Mouse (Mus musculus) urinary bladder, postnatal 0 days (tissue): ENCODE measurements around the gene Akr1a1. TPM values are rescaled to one million over a fixed set of nuclear protein-coding genes. Genes with fewer than 3 reads are reported as not detected.

Source experiments
- polyA plus RNA-seq: library from polyadenylated mRNA; unstranded; fragments of >200 nt; fragmentation: Nextera tagmentation; extraction: Ambion mirVana; gene quantifications from 2 replicates; pipeline ENCODE4 v1.2.1, GENCODE M21; 2015

Gene Akr1a1
- 615 and 631 TPM in 2 replicates for polyA plus RNA-seq

DNA sequence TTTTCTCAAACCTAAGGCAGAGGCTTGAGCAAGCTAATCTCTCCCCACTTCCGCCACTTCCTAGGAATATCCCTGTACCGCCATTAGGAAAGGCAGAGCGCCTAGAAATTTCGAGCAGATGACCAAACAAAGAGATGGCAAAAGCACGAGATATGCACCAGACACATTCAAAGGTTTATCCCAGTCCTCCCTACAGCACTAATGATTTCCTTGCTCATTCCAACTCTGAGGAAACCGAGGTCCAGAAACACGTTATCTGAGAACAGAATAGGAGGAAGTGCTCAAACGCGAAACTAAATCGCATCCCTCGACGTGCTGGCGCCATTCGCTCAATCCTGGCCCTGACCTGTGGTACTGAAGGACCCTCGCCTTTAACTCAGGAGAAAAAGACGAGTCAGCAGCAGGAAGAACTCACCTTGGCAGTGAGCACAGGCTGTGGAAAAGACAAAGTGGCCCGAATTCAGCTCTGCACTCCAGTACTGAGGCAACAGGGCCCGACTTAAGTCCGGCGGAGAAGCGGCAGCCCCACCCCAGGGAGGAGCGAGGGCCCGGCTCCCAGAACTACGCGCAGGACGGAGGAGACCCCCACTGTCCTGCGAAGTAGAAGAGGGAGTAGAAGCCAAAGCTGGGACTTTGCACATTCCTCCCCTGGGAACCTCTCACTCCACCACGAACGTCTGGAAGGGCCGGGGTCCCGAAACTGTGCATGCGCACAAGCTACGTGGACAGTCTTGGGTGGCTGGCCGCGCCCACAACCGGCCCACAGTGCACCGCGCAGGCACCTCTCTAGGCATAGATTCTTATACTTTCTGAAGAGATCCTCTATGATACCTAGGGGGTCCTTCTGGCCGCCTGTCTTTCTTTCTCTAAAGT, at the start of gene Akr1a1:
TSS of gene Akr1a1 (minus strand) at position 757 of the 873 bp plus-strand sequence.

DNA sequence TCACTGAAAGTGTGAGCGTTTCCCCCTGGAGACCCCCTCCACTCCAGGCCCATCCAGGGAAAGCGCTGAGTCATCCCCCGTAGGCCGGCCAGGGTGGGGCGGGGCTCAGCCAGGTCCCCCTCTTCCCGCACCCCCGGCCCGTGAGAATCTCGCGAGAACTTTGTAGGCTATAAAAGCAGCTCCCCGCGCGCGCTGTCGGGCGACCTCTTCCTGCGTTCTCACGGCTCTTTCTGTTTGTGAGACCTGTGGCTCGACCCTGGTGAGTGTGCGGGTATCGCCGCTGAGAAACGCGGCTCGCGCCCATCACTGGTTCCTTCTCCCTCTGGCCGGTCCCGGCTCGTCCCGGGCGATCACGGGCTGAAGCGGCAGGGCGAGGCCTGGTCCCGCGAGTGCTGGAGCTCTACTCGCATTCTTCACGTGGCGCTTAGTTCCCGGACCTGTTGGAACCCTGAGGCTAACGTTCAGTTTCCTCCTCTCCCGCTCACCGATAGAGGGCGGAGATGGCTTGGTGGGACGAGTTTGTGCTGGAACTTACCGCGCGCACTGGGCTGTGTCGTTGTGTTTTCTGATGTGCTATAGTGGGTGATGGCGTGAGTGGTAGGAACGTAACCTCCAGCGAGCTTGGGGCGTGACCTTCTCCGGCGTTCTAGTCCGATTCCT, 34.1 kb upstream of the Akr1a1 start, which contains the start of gene Prdx1:
TSS of gene Prdx1 (plus strand) at position 143 of the 660 bp plus-strand sequence.

DNA sequence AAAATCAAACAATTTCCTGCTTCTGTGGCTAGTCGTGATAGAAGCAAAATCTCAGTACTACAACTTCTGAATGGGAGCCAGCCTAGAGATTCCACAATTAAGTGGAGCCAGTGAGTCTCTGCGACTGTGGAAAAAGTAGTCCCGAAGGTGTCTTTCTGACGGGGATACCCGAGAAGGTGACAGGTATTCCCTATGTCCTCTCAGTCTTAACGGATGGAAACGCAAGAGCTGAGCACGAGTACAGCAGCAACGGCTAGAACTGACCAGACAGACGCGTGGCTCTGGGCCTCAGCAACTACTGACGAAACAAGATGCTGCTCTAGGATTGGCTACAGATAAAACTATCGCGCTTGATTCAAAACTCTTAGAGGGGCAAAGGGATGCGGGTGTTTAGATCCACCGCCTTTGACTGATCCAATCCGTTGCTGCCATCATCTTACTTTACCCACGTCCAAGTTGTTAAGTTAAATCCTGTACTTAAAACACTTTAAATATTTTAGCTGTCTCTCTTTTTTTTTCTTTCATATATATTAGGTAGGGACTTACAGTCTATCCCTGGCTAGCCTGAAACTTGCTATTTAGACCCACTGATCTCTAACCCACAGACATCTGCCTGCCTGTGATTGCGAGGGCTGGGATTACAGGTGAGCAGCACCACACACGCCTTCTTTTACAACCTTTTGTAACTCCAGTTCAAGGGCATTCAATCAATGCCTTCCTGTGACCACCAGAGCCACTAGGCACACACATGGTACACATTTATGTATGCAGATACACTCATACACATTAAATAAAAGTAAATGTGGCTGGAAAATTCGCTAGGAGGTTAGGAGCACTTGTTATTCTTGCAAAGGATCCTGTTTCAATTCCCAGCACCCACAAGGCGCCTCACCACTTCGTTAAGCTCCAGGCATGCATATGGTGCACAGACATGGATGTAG, 23.5 kb downstream of the Akr1a1 start, which contains the start of gene Nasp:
TSS of gene Nasp (minus strand) at position 220 of the 941 bp plus-strand sequence.

DNA sequence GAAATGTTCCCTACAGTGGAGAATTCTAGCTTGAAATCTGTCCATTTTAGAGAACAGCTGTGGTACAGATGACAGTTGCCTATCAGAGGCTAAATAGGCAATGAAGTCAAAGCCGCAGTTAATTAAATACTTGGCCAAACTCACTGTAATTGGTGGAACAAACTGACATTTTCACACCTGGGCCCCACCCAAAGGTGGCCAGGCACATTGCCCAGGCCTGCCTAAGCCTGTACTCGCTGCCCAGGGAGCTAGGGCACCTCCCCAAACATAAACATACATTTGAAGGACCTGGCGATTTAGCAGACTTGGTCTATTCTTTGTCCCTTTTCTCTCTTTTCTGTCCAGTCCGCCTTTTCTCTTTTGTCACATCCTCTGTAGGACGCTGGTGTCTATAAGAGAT, 55.1 kb downstream of the Akr1a1 start, which contains the start of gene Ccdc17:
TSS of gene Ccdc17 (plus strand) at position 276 of the 400 bp plus-strand sequence.

Other genes with a start within 250 kb of the Akr1a1 start
- 9.2 and 9.4 TPM in 2 replicates for gene Mast2, start 187.5 kb downstream of the Akr1a1 start, polyA plus RNA-seq
- 8.6 and 10.6 TPM in 2 replicates for gene Ipp, start 144.1 kb downstream of the Akr1a1 start, polyA plus RNA-seq
- gene Tmem69, start 95.7 kb downstream of the Akr1a1 start, polyA plus RNA-seq = 12.2 and 12.9 TPM in 2 replicates
- 17.5 and 18.3 TPM in 2 replicates for gene Gpbp1l1, start 94.0 kb downstream of the Akr1a1 start, polyA plus RNA-seq
- 4.7 and 4.8 TPM in 2 replicates for gene Ccdc17, start 55.0 kb downstream of the Akr1a1 start, polyA plus RNA-seq
- gene Nasp, start 23.7 kb downstream of the Akr1a1 start, polyA plus RNA-seq = 26.8 and 34.0 TPM in 2 replicates
- 1,084 and 1,167 TPM in 2 replicates for gene Prdx1, start 33.9 kb upstream of the Akr1a1 start, polyA plus RNA-seq
- gene Mmachc, start 56.7 kb upstream of the Akr1a1 start, polyA plus RNA-seq = 15.6 and 15.8 TPM in 2 replicates
- gene Ccdc163, start 56.8 kb upstream of the Akr1a1 start, polyA plus RNA-seq = 14.2 and 16.2 TPM in 2 replicates
- 3.3 and 3.7 TPM in 2 replicates for gene Tesk2, start 69.3 kb upstream of the Akr1a1 start, polyA plus RNA-seq
- gene Toe1, start 156.0 kb upstream of the Akr1a1 start, polyA plus RNA-seq = 20.1 and 21.0 TPM in 2 replicates
- 4.0 and 4.3 TPM in 2 replicates for gene Mutyh, start 156.0 kb upstream of the Akr1a1 start, polyA plus RNA-seq
- 0.37 and 0.42 TPM in 2 replicates for gene Hpdl, start 170.0 kb upstream of the Akr1a1 start, polyA plus RNA-seq
- 0.30 and 0.49 TPM in 2 replicates for gene Zswim5, start 225.7 kb upstream of the Akr1a1 start, polyA plus RNA-seq